Mouse (Mus musculus) ES-Bruce4 (cell line): Measurements from ENCODE around the gene Scn4a.

Source experiments
- CTCF ChIP-seq: IDR thresholded peaks from one replicate; pipeline ENCODE4 v1.8.1; 2011; ENCODE audit warnings: low read depth, low read length
- POLR2A ChIP-seq: IDR thresholded peaks from one replicate; pipeline ENCODE4 v1.8.1; 2011; ENCODE audit warnings: low read length; ENCODE audit not compliant: insufficient read depth

GRCm38 (mm10) chr11:106374559-106374958 lies 21.5 kb upstream of the Scn4a start:
- no peak for TF ChIP-seq POLR2A
- TF ChIP-seq CTCF, result no peak
